Mouse (Mus musculus) liver, embryonic 11.5 days (tissue): Measurements from ENCODE around the gene Traf2. TPM values are rescaled to one million over a fixed set of nuclear protein-coding genes. Genes with fewer than 3 reads are reported as not detected.

ENCODE experiments used
- ATAC-seq: fragments of 200-750 bp; cut with Nextera tagmentation; replicated peaks from 2 replicates; pipeline ENCODE4 v1.8.0; 2017; ENCODE audit warnings: moderate number of reproducible peaks, mild to moderate bottlenecking, moderate TSS enrichment, moderate library complexity; ENCODE audit not compliant: low FRiP score
- DNase-seq: peaks from one replicate; pipeline ENCODE4 v3.0.0-alpha.2; 2017; ENCODE audit warnings: low spot score
- H3K27ac ChIP-seq: fragments of 300-500 bp; sonication (generic); 2 replicates; pipeline ENCODE4 v1.5.1; 2014; ENCODE audit warnings: mild to moderate bottlenecking, low read depth, low read length, control low read depth
- H3K27me3 ChIP-seq: fragments of 300-500 bp; sonication (generic); replicated peaks from 2 replicates; pipeline ENCODE4 v1.6.1; 2014; ENCODE audit warnings: low read length, mixed read lengths; ENCODE audit not compliant: control insufficient read depth, insufficient read depth
- H3K36me3 ChIP-seq: fragments of 300-500 bp; sonication (generic); 2 replicates; pipeline ENCODE4 v1.6.1; 2014; ENCODE audit warnings: mild to moderate bottlenecking, low read length, moderate library complexity, mixed read lengths; ENCODE audit not compliant: control insufficient read depth, insufficient read depth
- H3K4me1 ChIP-seq: fragments of 300-500 bp; sonication (generic); replicated peaks from 2 replicates; pipeline ENCODE4 v1.6.1; 2014; ENCODE audit warnings: low read length, mixed read lengths; ENCODE audit not compliant: control insufficient read depth, insufficient read depth
- H3K4me2 ChIP-seq: fragments of 300-500 bp; sonication (generic); 2 replicates; pipeline ENCODE4 v1.6.1; 2014; ENCODE audit warnings: mild to moderate bottlenecking, control low read depth, moderate library complexity
- H3K4me3 ChIP-seq: fragments of 300-500 bp; sonication (generic); 2 replicates; pipeline ENCODE4 v1.5.1; 2014; ENCODE audit warnings: low read depth, low read length, control low read depth
- H3K9ac ChIP-seq: fragments of 300-500 bp; sonication (generic); 2 replicates; pipeline ENCODE4 v1.6.1; 2014; ENCODE audit warnings: low read depth, low read length, control low read depth
- H3K9me3 ChIP-seq: fragments of 300-500 bp; sonication (generic); 2 replicates; pipeline ENCODE4 v1.6.1; 2016; ENCODE audit warnings: low read length, inconsistent platforms, mixed read lengths; ENCODE audit not compliant: control insufficient read depth
- WGBS: fragments of 180-500 bp; shearing (Covaris S2); extraction: QIAGEN DNeasy Blood & Tissue Kit; methylation state at CpG from one replicate; pipeline ENCODE4 v1.1.7; 2014; 5-methylcytosine and 5-hydroxymethylcytosine counted together
- polyA plus RNA-seq: library from polyadenylated mRNA; unstranded; fragments of >200 nt; fragmentation: Nextera tagmentation; extraction: Ambion mirVana; gene quantifications from 2 replicates; pipeline ENCODE4 v1.2.1, GENCODE M21; 2014

Traf2 gene
- 28.0 and 31.0 TPM in 2 replicates for polyA plus RNA-seq

GRCm38 (mm10) chr2:25546811-25547491, at the start of gene Traf2:
Gene Traf2 (minus strand): TSS chr2:25546940.
- peak within 1 kb of the TSS; percentile 72 for H3K27ac ChIP-seq
- H3K4me2 ChIP-seq = peak within 1 kb of the TSS; percentile 87
- no peaks in the 10 kb centered on the region for H3K9me3 ChIP-seq
- no peaks in the 10 kb centered on the region for H3K36me3 ChIP-seq
- DNase-seq (peak; percentile 97), ATAC-seq (peak; percentile 99)
- H3K4me1 ChIP-seq = peaks cover 10% of the 10 kb centered on the region
- no peaks in the 10 kb centered on the region for H3K27me3 ChIP-seq
- H3K4me3 ChIP-seq = peak within 1 kb of the TSS; percentile 69
- H3K9ac ChIP-seq = peak within 1 kb of the TSS; percentile 84
- 2% methylated on average over 48 of the region's 48 CpGs for WGBS

DNA sequence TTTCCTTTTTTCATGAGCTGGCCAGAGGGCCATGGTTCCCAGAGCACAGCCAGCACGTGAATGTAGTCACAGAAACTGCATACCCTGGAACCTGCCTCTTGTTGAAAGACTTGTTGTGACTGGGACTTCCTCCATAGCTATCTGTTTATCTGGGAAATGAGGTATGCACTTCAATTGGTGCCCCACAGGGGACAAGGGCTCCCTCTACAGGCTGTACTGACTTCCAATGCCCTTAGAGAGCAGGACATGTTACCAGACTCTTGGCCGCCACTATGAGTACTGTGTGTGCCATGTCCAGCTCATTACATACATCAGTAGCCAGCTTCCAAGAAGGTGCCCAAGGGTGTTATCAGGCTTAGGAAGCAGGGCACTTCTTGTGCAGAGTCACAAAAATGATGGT, 45.1 kb upstream of the Traf2 start:
- no peak overlapping the region for H3K9ac ChIP-seq
- H3K36me3 ChIP-seq = peaks cover 50% of the 10 kb centered on the region
- ATAC-seq = no peak
- H3K27ac ChIP-seq = no peak overlapping the region
- no peak for DNase-seq
- H3K27me3 ChIP-seq = no peaks in the 10 kb centered on the region
- WGBS = 78% methylated on average over 2 of the region's 2 CpGs
- H3K4me2 ChIP-seq = no peak overlapping the region
- no peaks in the 10 kb centered on the region for H3K9me3 ChIP-seq
- H3K4me3 ChIP-seq = no peak overlapping the region
- no peaks in the 10 kb centered on the region for H3K4me1 ChIP-seq

DNA sequence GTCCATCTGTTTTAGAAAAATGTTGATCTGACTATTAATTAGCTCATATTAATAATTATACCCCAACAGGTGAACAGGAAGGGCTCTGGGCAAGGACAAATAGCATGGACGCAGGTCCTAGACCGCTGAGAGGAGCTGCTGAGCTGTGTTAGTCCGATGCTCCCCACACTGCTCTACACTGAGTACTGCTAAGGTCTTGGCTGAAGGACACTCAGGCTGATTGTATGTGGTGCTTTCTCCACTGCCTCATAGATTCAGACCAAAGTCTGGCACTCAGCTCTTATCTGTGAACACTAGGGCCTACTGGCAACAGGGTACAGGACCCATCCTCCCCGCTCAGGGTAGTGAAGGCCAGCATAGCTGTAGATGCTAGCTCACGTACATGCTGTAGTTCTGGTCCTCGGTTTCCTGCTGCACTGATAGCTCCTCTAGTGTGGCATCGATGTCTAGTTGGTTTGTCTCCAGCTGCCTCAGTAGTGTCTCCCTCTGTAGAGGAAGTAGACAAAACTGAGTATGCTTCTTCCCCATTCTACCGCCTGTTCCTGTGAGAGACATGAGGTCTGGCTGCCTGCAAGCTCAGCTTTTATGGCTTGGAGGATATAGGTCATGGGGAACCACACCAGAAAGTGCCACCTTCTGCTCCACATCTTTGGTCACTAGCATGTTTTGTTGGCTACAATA, 41.6 kb upstream of the Traf2 start:
- H3K9ac ChIP-seq = no peak overlapping the region
- DNase-seq = no peak
- H3K36me3 ChIP-seq = peaks cover 35% of the 10 kb centered on the region
- no peaks in the 10 kb centered on the region for H3K4me1 ChIP-seq
- no peaks in the 10 kb centered on the region for H3K9me3 ChIP-seq
- WGBS = 85% methylated on average over 8 of the region's 8 CpGs
- no peak for ATAC-seq
- no peak overlapping the region for H3K4me3 ChIP-seq
- no peaks in the 10 kb centered on the region for H3K27me3 ChIP-seq
- no peak overlapping the region for H3K4me2 ChIP-seq
- no peak overlapping the region for H3K27ac ChIP-seq

- no peaks in the 10 kb centered on the region for H3K27me3 ChIP-seq
- WGBS = 91% methylated on average over 8 of the region's 8 CpGs
These were observed 40.5 kb upstream of the Traf2 start for GRCm38 (mm10) chr2:25587290-25587689.

DNA sequence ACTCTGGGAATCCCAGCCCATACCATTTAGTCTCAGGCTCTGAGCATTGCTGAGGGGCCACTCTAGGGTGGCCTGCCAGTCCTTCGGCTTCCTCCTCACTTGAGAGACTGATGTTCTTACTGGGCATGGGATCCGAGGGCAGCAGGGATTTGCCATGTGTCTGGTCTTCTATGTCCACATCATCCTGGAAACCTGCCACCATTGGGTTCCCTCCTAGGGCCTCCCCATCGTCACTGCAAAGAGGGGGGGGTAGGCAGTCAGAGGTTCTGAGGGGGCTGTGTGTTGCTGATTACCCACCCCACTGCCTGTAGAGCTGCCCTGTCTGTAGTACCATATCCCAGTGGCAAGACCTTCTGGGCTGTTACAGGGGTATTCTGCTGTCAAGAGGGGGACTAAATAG, 38.9 kb upstream of the Traf2 start:
- Histone ChIP-seq H3K4me1 (peaks cover 19% of the 10 kb centered on the region), H3K27ac (no peak overlapping the region), H3K9me3 (no peaks in the 10 kb centered on the region), H3K27me3 (peaks cover 6% of the 10 kb centered on the region), H3K9ac (no peak overlapping the region), H3K36me3 (peaks cover 19% of the 10 kb centered on the region), H3K4me3 (no peak overlapping the region), H3K4me2 (no peak overlapping the region)
- 87% methylated on average over 3 of the region's 3 CpGs for WGBS
- no peak for ATAC-seq
- no peak for DNase-seq

More at GRCm38 (mm10) chr2:25587290-25587689, 40.5 kb upstream of the Traf2 start:
- DNase-seq = no peak
- Histone ChIP-seq H3K27ac (no peak overlapping the region), H3K36me3 (peaks cover 26% of the 10 kb centered on the region), H3K9ac (no peak overlapping the region), H3K4me1 (peaks cover 9% of the 10 kb centered on the region), H3K4me3 (no peak overlapping the region), H3K4me2 (no peak overlapping the region), H3K9me3 (no peaks in the 10 kb centered on the region)
- ATAC-seq = no peak

- no peaks in the 10 kb centered on the region for H3K9me3 ChIP-seq
- H3K36me3 ChIP-seq = peaks cover 14% of the 10 kb centered on the region
- WGBS = 86% methylated on average over 4 of the region's 4 CpGs
- no peak overlapping the region for H3K4me3 ChIP-seq
- peaks cover 14% of the 10 kb centered on the region for H3K27me3 ChIP-seq
- no peak for DNase-seq
- ATAC-seq = no peak
- peaks cover 19% of the 10 kb centered on the region for H3K4me1 ChIP-seq
- H3K4me2 ChIP-seq = no peak overlapping the region
- no peak overlapping the region for H3K27ac ChIP-seq
- no peak overlapping the region for H3K9ac ChIP-seq
These were observed 38.1 kb upstream of the Traf2 start for GRCm38 (mm10) chr2:25584856-25585255.

DNA sequence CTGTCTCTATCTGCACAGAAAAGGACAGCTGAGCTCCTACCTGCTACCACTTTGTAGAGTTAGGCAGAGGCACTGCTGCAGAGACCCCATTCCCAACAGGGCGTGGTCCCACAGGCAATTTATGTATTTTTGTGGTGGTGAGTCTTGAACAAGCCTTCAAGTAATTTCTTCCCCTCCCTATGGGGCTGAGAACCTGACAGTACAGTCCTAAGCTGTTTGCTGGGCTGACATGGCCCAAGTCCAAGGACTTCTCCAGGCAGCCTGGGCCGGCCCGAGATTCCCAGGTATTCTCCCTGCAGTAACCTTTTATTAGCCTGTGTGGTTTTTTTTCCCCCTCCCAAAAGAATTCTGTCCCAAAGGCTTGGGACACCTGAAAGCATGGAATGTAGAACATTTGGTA, 37.4 kb upstream of the Traf2 start:
- no peak overlapping the region for H3K4me2 ChIP-seq
- H3K9me3 ChIP-seq = no peaks in the 10 kb centered on the region
- ATAC-seq = no peak
- WGBS = 94% methylated on average over 3 of the region's 3 CpGs
- no peak for DNase-seq
- peaks cover 14% of the 10 kb centered on the region for H3K36me3 ChIP-seq
- peaks cover 21% of the 10 kb centered on the region for H3K27me3 ChIP-seq
- peaks cover 23% of the 10 kb centered on the region for H3K4me1 ChIP-seq
- H3K9ac ChIP-seq = no peak overlapping the region
- no peak overlapping the region for H3K4me3 ChIP-seq
- H3K27ac ChIP-seq = no peak overlapping the region

DNA sequence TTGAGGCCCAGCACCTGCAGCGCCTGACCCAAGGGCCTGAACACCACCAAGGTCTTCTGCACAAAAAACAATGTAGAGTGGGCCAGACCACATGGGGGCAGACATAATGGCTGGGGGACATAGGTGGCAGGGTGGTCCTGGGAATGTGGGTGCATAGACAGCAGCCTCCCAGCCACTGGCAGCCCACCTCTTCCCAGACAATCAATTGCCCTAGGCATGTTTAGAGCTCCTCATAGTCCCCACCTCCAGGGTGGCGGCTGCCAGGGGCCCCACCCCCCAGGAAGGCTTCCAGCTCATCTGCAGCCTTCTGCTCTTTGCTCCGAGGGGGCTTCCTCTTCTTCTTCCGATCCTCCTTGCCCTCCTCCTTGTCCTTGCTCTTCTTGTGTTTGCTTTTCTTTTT, 36.8 kb upstream of the Traf2 start:
- WGBS = 69% methylated on average over 4 of the region's 4 CpGs
- no peak overlapping the region for H3K9ac ChIP-seq
- H3K27ac ChIP-seq = no peak overlapping the region
- peaks cover 27% of the 10 kb centered on the region for H3K27me3 ChIP-seq
- no peak for DNase-seq
- peaks cover 11% of the 10 kb centered on the region for H3K36me3 ChIP-seq
- peaks cover 25% of the 10 kb centered on the region for H3K4me1 ChIP-seq
- no peak for ATAC-seq
- no peaks in the 10 kb centered on the region for H3K9me3 ChIP-seq
- H3K4me3 ChIP-seq = no peak overlapping the region
- no peak overlapping the region for H3K4me2 ChIP-seq

GRCm38 (mm10) chr2:25583120-25583481, 36.4 kb upstream of the Traf2 start:
- H3K4me1 ChIP-seq = peaks cover 26% of the 10 kb centered on the region
- no peak overlapping the region for H3K4me2 ChIP-seq
- H3K27ac ChIP-seq = no peak overlapping the region
- 82% methylated on average over 6 of the region's 6 CpGs for WGBS
- no peak overlapping the region for H3K9ac ChIP-seq
- no peaks in the 10 kb centered on the region for H3K9me3 ChIP-seq
- no peak for ATAC-seq
- no peak for DNase-seq
- H3K27me3 ChIP-seq = peaks cover 31% of the 10 kb centered on the region
- H3K36me3 ChIP-seq = peaks cover 11% of the 10 kb centered on the region
- H3K4me3 ChIP-seq = no peak overlapping the region
